Mouse (Mus musculus): Measurements from ENCODE around the gene Hint1.

DNA sequence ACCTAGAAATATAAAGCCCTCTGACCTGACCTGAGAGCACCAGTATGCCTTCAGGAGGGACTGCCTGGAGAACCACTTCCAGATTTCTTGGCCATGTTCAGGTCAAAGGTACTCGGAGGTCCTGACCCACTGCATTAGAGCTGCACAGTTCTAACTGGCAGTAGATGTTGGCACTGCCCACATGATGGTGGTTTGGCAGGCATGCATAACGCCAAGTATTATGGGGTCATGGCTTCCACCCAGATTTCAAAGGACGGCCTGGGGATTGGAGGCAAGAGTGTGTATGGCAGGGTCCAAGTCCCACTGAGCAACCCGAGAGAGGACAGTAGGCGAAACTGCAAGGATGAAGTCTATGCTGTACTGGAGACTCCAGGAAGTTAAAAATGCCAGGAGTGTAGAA is 47.7 kb downstream of the Hint1 start:
- no peak for TF ChIP-seq GATA1 (IDR thresholded peaks at IDR 0.05; ENCODE audit: low read length)
- no peak for TF ChIP-seq TAL1 (IDR thresholded peaks at IDR 0.05; ENCODE audit: low read length)

Measured in erythroblast, embryonic 14.5 days (primary cell).